Mouse (Mus musculus) urinary bladder, postnatal 10 days (tissue): Measurements from ENCODE around the gene Tigit.

Experiments used
- DNase-seq: peaks from one replicate; pipeline ENCODE4 v3.0.0; 2022; ENCODE audit warnings: low spot score

Tigit gene

GRCm38 (mm10) chr16:43618286-43618685 lies 45.7 kb downstream of the Tigit start:
- no peak for DNase-seq

GRCm38 (mm10) chr16:43617346-43617745 lies 46.6 kb downstream of the Tigit start:
- DNase-seq = no peak

GRCm38 (mm10) chr16:43616348-43616747 lies 47.6 kb downstream of the Tigit start:
- DNase-seq = no peak

GRCm38 (mm10) chr16:43610375-43610774 lies 53.6 kb downstream of the Tigit start:
- no peak for DNase-seq

GRCm38 (mm10) chr16:43608066-43608465 lies 55.9 kb downstream of the Tigit start:
- DNase-seq = no peak

GRCm38 (mm10) chr16:43607086-43607485 lies 56.9 kb downstream of the Tigit start:
- DNase-seq = no peak

- DNase-seq = no peak
Measured at GRCm38 (mm10) chr16:43604399-43605013, 59.4 kb downstream of the Tigit start.

- no peak for DNase-seq
Measured at GRCm38 (mm10) chr16:43603591-43604141, 60.3 kb downstream of the Tigit start.

- no peak for DNase-seq
Measured at GRCm38 (mm10) chr16:43602573-43602972, 61.4 kb downstream of the Tigit start.

GRCm38 (mm10) chr16:43599707-43600106 lies 64.2 kb downstream of the Tigit start:
- DNase-seq = no peak
